Mouse (Mus musculus) liver, embryonic 15.5 days (tissue): ENCODE data around the gene RPS10-NUDT3. TPM values are rescaled to one million over a fixed set of nuclear protein-coding genes. Genes with fewer than 3 reads are reported as not detected.

ENCODE experiments used
- ATAC-seq: fragments of 200-750 bp; cut with Nextera tagmentation; 2 replicates; pipeline ENCODE4 v1.8.0; 2017; ENCODE audit warnings: moderate number of reproducible peaks, mild to moderate bottlenecking, moderate library complexity; ENCODE audit not compliant: insufficient read depth
- H3K27ac ChIP-seq: fragments of 300-500 bp; sonication (generic); replicated peaks from 2 replicates; pipeline ENCODE4 v1.5.1; 2015; ENCODE audit warnings: mild to moderate bottlenecking, inconsistent platforms
- H3K27me3 ChIP-seq: fragments of 300-500 bp; sonication (generic); 2 replicates; pipeline ENCODE4 v1.6.1; 2015; ENCODE audit warnings: mild to moderate bottlenecking, inconsistent platforms
- H3K36me3 ChIP-seq: fragments of 300-500 bp; sonication (generic); replicated peaks from 2 replicates; pipeline ENCODE4 v1.6.1; 2015; ENCODE audit warnings: moderate library complexity, mild to moderate bottlenecking, inconsistent platforms
- H3K4me1 ChIP-seq: fragments of 300-500 bp; sonication (generic); replicated peaks from 2 replicates; pipeline ENCODE4 v1.6.1; 2015; ENCODE audit warnings: inconsistent platforms
- H3K4me2 ChIP-seq: fragments of 300-500 bp; sonication (generic); 2 replicates; pipeline ENCODE4 v1.6.1; 2015; ENCODE audit warnings: moderate library complexity, mild to moderate bottlenecking, inconsistent platforms
- H3K4me3 ChIP-seq: fragments of 300-500 bp; sonication (generic); replicated peaks from 2 replicates; pipeline ENCODE4 v1.5.1; 2015; ENCODE audit warnings: mild to moderate bottlenecking, inconsistent platforms
- H3K9ac ChIP-seq: fragments of 300-500 bp; sonication (generic); 2 replicates; pipeline ENCODE4 v1.6.1; 2015; ENCODE audit warnings: moderate library complexity, mild to moderate bottlenecking, inconsistent platforms
- H3K9me3 ChIP-seq: fragments of 300-500 bp; sonication (generic); replicated peaks from 2 replicates; pipeline ENCODE4 v1.6.1; 2016; ENCODE audit warnings: inconsistent platforms
- WGBS: fragments of 180-500 bp; shearing (Covaris S2); methylation state at CpG from one replicate; pipeline ENCODE4 v1.1.7; 2015; ENCODE audit warnings: mixed read lengths; ENCODE audit not compliant: insufficient replicate concordance; 5-methylcytosine and 5-hydroxymethylcytosine counted together
- polyA plus RNA-seq: library from polyadenylated mRNA; unstranded; fragments of >200 nt; fragmentation: Nextera tagmentation; extraction: Ambion mirVana; gene quantifications from 2 replicates; pipeline ENCODE4 v1.2.1, GENCODE M21; 2015

RPS10-NUDT3 gene
- polyA plus RNA-seq, 1 experiment from 2014 or later: not detected

GRCm38 (mm10) chr17:27623360-27624326 lies 11.4 kb downstream of the RPS10-NUDT3 start, which contains the start of gene Nudt3:
Gene Nudt3, minus strand, starts transcription at chr17:27623495.
- H3K36me3 ChIP-seq: 0 out of 2 replicates have a peak, but pooled peaks cover 2% of the 10 kb centered on the region
- peak within 1 kb of the TSS; percentile 89 for H3K27ac ChIP-seq

GRCm38 (mm10) chr17:27622611-27623359 lies 12.2 kb downstream of the RPS10-NUDT3 start:
- H3K27ac ChIP-seq: peak overlapping the region; percentile 89
- peak; percentile 63 for ATAC-seq
- H3K36me3 ChIP-seq: peaks cover 2% of the 10 kb centered on the region
- WGBS: under 1% methylated on average over 80 of the region's 80 CpGs
- H3K4me2 ChIP-seq: peak overlapping the region; percentile 97
- H3K9ac ChIP-seq: peak overlapping the region; percentile 91
- no peaks in the 10 kb centered on the region for H3K27me3 ChIP-seq
- no peaks in the 10 kb centered on the region for H3K9me3 ChIP-seq
- peak overlapping the region; percentile 93 for H3K4me3 ChIP-seq
- H3K4me1 ChIP-seq: peaks cover 57% of the 10 kb centered on the region

More at GRCm38 (mm10) chr17:27623360-27624326, 11.4 kb downstream of the RPS10-NUDT3 start, which contains the start of gene Nudt3:
- H3K4me1 ChIP-seq: peaks cover 54% of the 10 kb centered on the region
- peak within 1 kb of the TSS; percentile 93 for H3K4me3 ChIP-seq
- no peaks in the 10 kb centered on the region for H3K9me3 ChIP-seq
- peak within 1 kb of the TSS; percentile 91 for H3K9ac ChIP-seq
- WGBS: 6% methylated on average over 91 of the region's 91 CpGs
- no peaks in the 10 kb centered on the region for H3K27me3 ChIP-seq
- ATAC-seq: peak; percentile 88
- H3K4me2 ChIP-seq: peak within 1 kb of the TSS; percentile 97

GRCm38 (mm10) chr17:27621705-27622531 lies 13.1 kb downstream of the RPS10-NUDT3 start:
- peaks cover 8% of the 10 kb centered on the region for H3K36me3 ChIP-seq
- peak overlapping the region; percentile 93 for H3K4me3 ChIP-seq
- no peaks in the 10 kb centered on the region for H3K27me3 ChIP-seq
- H3K4me1 ChIP-seq: peaks cover 57% of the 10 kb centered on the region
- ATAC-seq: no peak
- H3K9me3 ChIP-seq: no peaks in the 10 kb centered on the region
- peak overlapping the region; percentile 89 for H3K27ac ChIP-seq
- H3K4me2 ChIP-seq: peak overlapping the region; percentile 97
- H3K9ac ChIP-seq: peak overlapping the region; percentile 91
- WGBS: 2% methylated on average over 23 of the region's 23 CpGs

- no peak overlapping the region for H3K9ac ChIP-seq
- H3K9me3 ChIP-seq: no peaks in the 10 kb centered on the region
- 52% methylated on average over 8 of the region's 8 CpGs for WGBS
- no peak overlapping the region for H3K27ac ChIP-seq
- peaks cover 10% of the 10 kb centered on the region for H3K36me3 ChIP-seq
- no peak for ATAC-seq
- peaks cover 57% of the 10 kb centered on the region for H3K4me1 ChIP-seq
- no peaks in the 10 kb centered on the region for H3K27me3 ChIP-seq
- H3K4me3 ChIP-seq: peak overlapping the region; percentile 93
- H3K4me2 ChIP-seq: peak overlapping the region; percentile 97
Observed at GRCm38 (mm10) chr17:27621161-27621560, 13.9 kb downstream of the RPS10-NUDT3 start.

- H3K4me1 ChIP-seq: peaks cover 39% of the 10 kb centered on the region
- peaks cover 10% of the 10 kb centered on the region for H3K36me3 ChIP-seq
- 61% methylated on average over 7 of the region's 7 CpGs for WGBS
- H3K27ac ChIP-seq: no peak overlapping the region
- H3K4me3 ChIP-seq: no peak overlapping the region
- H3K4me2 ChIP-seq: no peak overlapping the region
- H3K27me3 ChIP-seq: no peaks in the 10 kb centered on the region
- ATAC-seq: no peak
- no peak overlapping the region for H3K9ac ChIP-seq
- H3K9me3 ChIP-seq: no peaks in the 10 kb centered on the region
Observed at GRCm38 (mm10) chr17:27615388-27615787, 19.6 kb downstream of the RPS10-NUDT3 start.

GRCm38 (mm10) chr17:27613016-27613415 lies 22.0 kb downstream of the RPS10-NUDT3 start:
- Histone ChIP-seq H3K4me1 (peaks cover 34% of the 10 kb centered on the region), H3K27ac (no peak overlapping the region), H3K4me2 (no peak overlapping the region), H3K27me3 (no peaks in the 10 kb centered on the region), H3K4me3 (no peak overlapping the region), H3K9ac (no peak overlapping the region), H3K36me3 (peaks cover 18% of the 10 kb centered on the region), H3K9me3 (no peaks in the 10 kb centered on the region)
- WGBS: 71% methylated on average over 4 of the region's 4 CpGs
- no peak for ATAC-seq

GRCm38 (mm10) chr17:27611994-27612393 lies 23.0 kb downstream of the RPS10-NUDT3 start:
- ATAC-seq: no peak
- Histone ChIP-seq H3K4me2 (no peak overlapping the region), H3K27me3 (no peaks in the 10 kb centered on the region), H3K9me3 (no peaks in the 10 kb centered on the region), H3K36me3 (peaks cover 13% of the 10 kb centered on the region; the same call in 1 of the 2 replicates), H3K4me1 (peaks cover 34% of the 10 kb centered on the region), H3K9ac (no peak overlapping the region), H3K27ac (no peak overlapping the region), H3K4me3 (no peak overlapping the region)
- WGBS: 61% methylated on average over 5 of the region's 5 CpGs

- Histone ChIP-seq H3K4me3 (no peak overlapping the region), H3K9me3 (no peaks in the 10 kb centered on the region), H3K27ac (no peak overlapping the region), H3K9ac (no peak overlapping the region), H3K4me2 (no peak overlapping the region), H3K36me3 (peaks cover 10% of the 10 kb centered on the region; the same call in 1 of the 2 replicates), H3K4me1 (peaks cover 34% of the 10 kb centered on the region), H3K27me3 (no peaks in the 10 kb centered on the region)
- 33% methylated on average over 3 of the region's 3 CpGs for WGBS
- ATAC-seq: no peak
Observed at GRCm38 (mm10) chr17:27611519-27611884, 23.5 kb downstream of the RPS10-NUDT3 start.

- peaks cover 10% of the 10 kb centered on the region; the same call in 1 of the 2 replicates for H3K36me3 ChIP-seq
- H3K9ac ChIP-seq: no peak overlapping the region
- 33% methylated on average over 10 of the region's 10 CpGs for WGBS
- no peak overlapping the region for H3K4me3 ChIP-seq
- H3K9me3 ChIP-seq: no peaks in the 10 kb centered on the region
- ATAC-seq: no peak
- no peaks in the 10 kb centered on the region for H3K27me3 ChIP-seq
- peaks cover 34% of the 10 kb centered on the region for H3K4me1 ChIP-seq
- H3K4me2 ChIP-seq: no peak overlapping the region
- no peak overlapping the region for H3K27ac ChIP-seq
Observed at GRCm38 (mm10) chr17:27610679-27611518, 24.1 kb downstream of the RPS10-NUDT3 start.

GRCm38 (mm10) chr17:27609576-27609975 lies 25.4 kb downstream of the RPS10-NUDT3 start:
- H3K4me3 ChIP-seq: no peak overlapping the region
- no peak overlapping the region for H3K9ac ChIP-seq
- peaks cover 40% of the 10 kb centered on the region for H3K4me1 ChIP-seq
- no peak overlapping the region for H3K4me2 ChIP-seq
- H3K36me3 ChIP-seq: peaks cover 10% of the 10 kb centered on the region; the same call in 1 of the 2 replicates
- no peaks in the 10 kb centered on the region for H3K9me3 ChIP-seq
- no peak for ATAC-seq
- no peak overlapping the region for H3K27ac ChIP-seq
- 79% methylated on average over 7 of the region's 7 CpGs for WGBS
- no peaks in the 10 kb centered on the region for H3K27me3 ChIP-seq
